Mouse (Mus musculus) testis, postnatal 10 days (tissue): Measurements from ENCODE around the gene Fam43b.

Experiments
- DNase-seq: peaks from one replicate; pipeline ENCODE4 v3.0.0; 2021; ENCODE audit warnings: low spot score

Gene Fam43b

DNA sequence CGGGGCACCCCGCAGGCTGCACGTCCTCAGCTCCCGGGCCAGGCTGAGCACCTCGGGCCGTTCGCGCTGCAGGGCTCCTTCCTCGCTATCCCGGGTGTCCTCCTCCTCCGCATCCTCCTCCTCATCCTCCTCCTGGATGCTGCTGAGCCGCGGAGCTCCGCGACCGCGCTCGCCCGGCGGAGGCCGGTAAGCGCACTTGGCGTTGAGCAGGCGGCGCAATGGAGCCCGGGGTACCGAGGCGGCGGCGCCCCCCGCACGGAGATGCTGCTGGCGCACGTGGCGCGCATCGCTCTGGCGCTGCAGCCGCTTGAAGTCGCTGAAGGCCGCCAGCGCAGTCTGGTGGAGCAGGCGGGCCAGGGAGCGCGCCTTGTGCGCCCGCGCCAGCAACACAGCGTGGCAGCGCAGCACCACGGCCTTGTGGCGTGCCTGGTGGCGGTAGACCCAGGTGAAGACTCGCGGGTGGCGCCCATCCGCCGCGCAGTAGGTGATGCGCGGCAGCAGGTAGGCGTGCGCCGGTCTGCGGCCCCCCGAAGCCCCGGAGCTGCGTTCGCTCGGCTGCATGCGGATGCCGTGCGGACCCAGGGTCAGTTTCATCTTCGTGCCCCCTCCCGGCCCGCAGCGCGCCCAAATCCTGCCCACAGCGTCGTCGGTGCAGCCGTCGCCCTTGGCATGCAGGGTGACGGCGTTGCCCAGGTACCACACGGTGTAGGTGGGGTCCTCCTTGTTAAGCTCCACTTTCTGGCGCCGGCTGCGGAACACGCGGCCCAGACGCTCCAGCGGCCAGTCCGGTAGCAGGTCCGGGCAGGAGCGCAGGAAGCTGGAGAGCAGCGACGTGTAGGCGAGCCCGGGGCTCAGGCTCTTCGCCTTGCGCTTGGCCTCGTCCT lies 999 bp downstream of the Fam43b start:
- DNase-seq: no peak

DNA sequence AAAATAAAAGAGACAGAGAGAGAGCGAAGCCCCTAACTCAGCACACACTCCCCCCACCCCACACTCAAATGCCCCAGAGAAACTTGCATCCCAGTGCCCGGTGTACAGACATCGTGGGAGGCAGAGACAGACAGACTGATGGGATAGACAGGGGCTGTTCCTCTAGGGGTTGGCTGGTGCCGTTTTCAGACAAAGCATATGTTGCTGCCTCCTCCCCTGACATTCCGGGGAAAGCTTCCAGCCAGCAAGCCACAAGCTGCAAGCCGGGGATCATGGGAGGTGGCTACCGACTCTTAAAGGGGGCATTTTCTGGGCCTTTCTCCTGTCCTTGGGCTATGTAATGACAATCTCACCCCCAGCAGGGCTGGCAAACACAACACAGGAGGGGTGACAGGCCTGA lies 2.6 kb downstream of the Fam43b start:
- DNase-seq: no peak

DNA sequence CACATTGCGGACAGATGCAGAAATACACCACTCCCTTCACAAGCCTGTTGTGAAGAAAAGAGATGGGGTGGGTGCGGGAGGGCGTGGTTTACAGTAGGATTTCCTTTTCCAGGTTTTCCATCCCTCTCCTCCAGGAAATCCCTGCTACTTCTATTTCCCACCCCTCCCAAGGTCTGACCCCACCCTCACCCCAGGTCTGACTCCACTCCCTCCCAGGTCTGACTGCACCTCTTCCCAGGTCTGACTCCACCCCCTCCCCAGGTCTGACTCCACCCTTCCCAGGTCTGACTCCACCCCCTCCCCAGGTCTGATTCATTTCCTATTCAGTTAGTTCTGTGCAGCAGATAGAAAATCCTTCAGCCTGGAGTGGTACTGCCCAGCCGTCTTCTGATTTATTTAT lies 12.5 kb downstream of the Fam43b start:
- DNase-seq: no peak

DNA sequence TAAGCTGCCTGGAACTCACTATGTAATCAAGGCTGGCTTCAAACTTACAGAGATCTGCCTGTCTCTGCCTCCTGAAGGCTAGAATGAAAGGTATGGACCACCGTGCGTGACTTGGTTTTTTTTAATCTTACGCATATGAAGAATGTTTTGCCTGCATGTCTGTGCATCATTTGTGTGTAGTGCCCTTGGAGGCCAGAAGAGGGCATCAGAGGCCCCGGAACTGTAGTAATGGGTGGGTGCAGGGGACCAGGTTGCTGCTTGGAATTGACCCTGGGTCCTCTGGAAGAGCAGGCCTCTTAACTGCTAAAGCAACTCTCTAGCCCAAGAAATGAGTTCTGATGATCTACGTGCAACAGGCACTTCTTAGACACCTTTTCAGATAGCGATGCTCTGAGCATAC lies 13.9 kb downstream of the Fam43b start:
- no peak for DNase-seq

DNA sequence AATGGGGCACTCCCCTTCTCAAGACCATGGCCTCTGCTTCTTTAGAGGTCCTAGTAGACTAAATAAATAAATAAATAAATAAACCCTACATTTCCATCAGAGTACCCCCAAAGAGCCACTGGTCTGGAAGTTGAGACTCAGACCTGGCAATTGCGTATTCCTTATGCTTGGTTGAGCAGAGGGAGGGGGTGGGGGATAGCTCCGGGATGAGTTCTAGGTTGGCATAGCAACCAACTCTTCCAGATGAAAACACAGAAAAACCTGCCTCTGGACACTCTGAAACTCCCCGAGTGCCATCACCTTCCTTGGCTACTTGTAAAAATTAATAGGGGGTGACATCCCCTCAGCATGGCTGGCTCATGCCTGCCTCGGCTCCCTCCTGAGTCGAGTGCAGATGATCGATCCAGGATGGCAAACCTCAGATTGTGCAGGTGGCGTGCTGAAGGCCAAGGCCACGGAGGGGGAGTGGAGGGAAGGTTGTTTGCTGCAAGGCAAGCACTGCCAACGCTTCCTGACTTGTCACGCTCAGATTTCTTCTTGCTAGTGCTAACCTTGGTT lies 16.1 kb downstream of the Fam43b start:
- DNase-seq: no peak

DNA sequence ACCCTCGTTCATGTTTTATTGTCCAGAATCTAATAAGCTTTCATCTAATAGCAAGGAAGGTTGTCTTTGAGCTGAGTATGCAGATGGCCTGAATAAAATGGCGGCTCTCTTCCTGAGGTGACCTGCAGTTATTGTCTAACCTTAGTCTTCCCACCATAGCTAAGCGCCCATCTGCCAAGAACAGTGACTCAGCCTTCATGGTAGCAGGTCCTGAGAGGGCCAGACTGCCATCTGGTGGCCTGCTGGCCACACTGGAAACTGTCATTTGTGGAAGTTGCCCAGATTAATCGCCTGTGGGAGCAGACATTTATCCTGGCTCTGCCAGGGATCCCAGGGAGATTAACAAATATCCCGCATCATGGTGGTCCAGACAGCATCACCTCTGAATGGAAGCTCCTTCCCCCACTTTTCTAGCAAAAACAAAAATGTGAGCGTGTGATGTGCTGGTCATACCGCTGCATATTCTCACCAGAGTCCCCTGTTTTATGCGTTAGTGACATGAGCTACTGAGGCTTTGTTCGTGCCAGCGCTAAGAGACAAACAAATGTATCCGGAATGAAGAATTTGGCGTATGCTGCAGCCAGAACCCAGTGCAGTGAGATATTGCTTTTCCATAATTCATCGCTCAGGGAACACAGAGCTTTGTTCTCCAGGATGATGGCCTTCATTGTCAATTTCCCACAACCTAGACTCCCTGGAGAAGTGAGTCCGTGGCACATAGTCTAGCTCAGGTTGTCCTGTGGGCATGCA lies 17.1 kb downstream of the Fam43b start:
- peak; percentile 78 for DNase-seq

DNA sequence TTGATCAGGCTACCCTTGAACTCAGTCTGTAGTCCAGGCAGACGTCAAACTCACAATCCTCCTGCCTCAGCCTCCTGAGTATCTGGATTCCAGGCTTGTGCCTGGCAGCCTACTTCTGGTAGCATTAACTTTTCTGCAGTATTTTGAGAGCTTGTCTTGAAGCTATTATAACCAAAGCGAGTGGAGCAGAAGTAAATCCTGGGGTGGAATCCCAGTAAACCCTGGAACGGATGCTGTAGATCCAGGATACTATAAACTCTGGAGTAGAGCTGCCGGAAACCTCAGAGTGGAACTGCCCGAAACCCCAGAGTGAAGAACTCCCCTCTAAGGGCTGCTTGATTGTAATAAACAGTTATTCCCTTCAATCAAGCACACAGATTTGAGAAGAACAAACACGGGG lies 18.8 kb downstream of the Fam43b start:
- DNase-seq: peak; percentile 64

DNA sequence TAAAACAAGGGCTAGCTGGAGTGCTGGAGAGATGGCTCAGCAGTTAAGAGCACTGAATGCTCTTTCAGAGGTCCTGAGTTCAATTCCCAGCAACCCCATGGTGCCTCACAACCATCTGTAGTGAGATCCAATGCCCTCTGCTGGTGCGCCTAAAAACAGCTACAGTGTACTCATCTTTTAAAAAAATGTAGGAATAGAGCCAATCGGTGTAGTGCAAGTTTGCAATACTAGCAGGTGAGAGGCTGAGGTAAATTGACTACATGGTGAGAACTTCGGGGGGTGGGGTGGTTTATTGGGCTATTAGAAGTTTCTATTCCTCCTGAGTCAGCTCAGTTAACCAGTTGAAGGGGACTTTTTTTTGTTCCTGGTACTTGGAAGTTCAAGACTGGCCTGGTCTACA lies 21.2 kb downstream of the Fam43b start:
- DNase-seq: no peak

DNA sequence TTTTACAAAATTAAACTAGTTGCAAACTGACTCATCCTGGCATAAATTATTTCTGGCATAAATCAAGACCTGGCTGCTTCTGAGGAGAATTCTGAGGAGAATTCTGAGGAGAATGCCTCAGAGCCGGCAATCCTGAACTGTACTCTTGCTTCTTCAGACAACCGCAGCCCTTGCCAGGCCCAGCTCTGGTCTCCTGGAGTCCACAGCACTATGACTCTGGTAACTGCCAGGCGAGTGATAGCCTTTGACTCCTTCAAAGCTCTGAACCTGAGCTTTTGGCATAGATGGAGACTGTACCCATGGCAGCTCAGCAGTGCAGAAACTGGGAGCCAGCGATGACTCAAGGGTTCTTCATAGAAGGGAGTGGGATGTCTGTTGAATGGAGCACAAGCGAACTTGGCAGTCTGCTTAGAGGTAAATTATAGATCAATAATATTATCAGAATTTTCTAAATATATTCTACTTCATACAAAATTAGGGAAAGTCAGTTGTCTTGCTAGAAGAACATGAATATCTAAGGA lies 25.3 kb downstream of the Fam43b start:
- DNase-seq: no peak

DNA sequence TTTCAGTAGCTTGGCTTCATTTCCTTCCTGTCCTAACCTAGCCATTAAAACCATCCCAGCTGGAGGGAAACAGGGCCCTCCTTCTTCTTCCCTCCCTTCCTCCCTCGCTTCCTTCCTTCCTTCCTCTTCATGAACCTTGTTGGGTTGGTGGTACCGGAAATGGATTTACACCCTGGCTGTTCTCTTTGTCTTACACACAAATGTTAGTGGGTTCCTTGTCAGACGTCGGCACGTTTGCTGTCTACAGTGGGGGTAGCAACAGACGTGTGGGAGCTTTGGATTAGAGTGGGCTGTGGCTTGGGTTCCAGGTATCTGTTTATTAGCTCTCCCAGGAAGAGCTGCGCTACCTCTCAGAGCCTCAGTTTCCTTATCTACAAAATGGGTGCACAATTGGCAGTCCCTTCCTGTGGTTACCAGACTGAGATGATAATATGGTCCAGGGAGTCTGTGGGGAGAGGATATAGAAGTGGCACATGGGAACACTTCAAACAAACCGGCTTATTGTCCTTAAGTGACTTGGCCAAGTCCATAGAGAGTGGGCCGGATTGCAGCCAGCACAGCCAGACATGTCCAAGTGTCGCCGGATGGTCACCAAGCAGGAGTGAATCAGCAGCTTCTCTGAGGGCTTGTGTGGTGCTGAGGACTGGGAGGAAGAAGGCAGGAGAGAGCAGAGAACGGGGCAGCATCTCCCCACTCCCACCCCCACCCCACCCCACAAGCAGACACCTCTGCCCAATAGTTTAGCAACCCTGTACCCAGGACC lies 27.6 kb downstream of the Fam43b start:
- no peak for DNase-seq

DNA sequence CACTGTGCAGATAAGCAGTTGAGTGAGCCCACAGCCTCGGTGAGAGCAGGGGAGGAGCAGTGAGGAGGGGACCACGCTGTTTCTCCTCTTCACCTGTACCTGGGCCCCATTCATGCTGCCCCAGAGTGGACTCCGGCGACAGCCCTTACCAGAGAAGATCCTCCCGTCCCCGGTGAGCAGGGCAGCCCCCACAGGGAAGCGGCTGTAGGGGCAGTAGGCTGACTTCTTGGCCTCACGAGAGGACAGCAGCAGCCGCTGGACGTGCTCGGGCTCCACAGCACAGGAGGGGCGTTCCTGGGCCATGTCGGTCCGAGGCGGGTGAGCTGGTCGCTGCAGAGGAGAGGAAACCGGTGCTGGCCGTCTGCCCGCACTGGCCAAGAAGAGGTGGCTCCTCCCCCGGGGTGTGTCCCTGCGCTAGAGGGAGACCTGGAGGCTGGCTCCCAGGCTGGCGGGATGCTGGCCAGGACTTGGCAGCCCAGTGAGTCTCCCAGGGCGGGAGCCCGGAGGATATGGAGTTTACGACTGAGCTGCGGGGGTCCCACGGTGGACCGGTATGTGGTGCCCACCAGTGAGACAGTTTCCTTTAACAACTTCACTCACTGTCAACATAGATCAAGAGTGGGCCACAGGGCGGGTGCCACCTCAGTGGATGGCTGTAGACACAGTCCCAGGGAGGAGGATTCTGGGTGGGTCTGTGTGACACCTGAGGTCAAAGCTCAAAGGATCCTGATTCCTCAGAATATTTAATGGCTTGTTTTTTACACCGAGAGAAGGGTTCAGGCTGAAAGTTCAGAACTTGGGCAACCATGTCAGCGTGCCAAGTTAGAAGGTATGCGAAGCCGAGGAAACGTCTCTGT lies 28.5 kb downstream of the Fam43b start, which contains the start of gene Cda:
Cda (minus strand) TSS at position 352 of the 857 bp plus-strand sequence.
- DNase-seq: peak; percentile 87

DNA sequence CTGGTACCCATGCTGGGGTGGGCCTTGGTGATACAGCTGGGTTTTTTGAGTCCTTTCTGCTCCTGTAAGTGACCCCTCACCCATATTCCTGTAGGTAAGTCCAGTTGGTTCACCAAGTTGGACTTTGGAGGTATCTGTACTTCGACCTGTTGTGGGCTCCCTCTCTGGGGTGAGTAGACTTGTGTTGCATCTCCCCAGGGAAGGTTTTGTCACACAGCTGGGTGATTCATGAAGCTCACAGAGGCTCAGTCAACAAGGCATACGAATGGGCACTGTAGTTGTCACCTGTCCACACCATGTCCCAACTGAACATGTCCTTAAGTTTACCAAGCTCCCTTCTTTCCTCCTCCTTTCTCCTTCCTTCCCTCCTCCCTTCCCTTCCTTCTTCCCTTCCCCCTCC lies 29.8 kb downstream of the Fam43b start:
- DNase-seq: no peak

DNA sequence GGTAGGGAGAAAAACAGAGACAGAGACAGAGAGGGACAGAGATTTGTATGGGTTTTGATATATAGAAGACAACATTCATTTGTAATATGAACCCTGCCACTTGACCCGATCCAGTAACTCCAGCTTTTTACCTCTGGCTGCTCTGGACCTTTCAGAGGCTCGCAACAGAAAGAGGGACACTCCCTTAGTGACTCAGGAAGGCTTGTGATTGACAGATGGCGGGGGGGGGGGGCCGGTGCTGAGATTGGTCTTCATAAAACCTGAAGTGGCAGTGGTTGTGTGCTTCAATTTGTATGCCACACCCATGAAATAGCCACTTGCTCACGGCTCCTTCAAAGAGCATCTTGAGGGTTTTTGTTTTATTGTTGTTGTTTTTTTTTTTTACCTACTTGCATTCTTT lies 32.8 kb downstream of the Fam43b start:
- no peak for DNase-seq

DNA sequence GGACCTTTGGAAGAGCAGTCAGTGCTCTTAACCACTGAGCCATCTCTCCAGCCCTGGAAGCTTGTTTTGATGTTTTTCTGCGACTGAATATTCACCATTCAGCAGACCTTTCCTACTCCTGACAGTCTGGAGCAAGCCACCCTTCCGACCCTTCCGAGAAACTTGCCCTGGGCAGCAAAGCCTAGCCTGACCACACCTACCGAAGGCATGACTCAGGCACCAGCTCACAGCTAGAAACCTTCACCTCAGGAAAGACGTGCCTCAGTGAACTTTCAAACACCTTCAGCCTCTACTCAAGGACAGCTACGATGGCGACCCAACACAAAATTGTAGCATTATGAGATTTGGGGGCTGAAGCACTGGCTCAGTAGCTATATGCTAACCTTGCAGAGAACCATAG lies 33.4 kb downstream of the Fam43b start:
- no peak for DNase-seq

DNA sequence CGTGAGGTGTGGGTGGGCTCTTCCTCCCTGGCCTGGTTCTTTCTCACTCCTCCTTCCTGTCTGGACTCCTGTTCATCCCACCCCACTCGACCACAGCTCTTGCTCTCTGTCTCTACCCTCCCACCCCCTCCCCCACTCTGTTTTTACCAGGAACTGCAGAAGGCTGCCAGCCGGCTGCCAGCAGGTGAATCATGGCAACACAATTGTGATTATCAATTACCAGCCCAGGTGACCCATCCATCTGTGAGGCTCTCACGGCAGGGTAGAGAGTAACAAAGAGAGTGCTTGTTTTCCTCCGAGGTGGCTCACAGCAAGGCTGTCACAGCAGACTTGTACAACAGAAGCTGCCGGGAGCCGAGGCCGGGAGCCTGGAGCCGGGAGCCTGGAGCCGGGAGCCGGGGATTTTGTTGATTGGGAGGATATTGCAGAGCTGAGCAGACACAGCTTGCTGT lies 34.9 kb downstream of the Fam43b start:
- no peak for DNase-seq

DNA sequence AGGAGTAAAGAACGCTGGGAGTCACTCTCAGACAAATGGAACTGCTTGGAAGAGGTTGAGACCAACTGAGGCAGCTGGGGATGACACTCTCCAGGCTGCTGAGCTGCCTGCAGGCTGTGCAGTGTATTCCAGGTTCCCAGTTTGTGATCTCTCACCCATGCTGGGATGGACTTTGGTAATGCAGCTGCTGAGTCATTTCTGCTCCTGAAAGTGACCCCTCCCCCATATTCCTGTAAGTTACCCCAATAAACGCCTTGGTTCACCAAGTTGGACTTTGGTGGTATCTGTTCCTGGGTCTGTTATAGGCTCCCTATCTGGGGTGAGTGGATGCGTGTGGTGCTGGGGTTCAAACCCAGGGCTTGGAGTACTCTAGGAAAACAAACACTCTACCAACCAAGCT lies 38.2 kb downstream of the Fam43b start:
- no peak for DNase-seq

DNA sequence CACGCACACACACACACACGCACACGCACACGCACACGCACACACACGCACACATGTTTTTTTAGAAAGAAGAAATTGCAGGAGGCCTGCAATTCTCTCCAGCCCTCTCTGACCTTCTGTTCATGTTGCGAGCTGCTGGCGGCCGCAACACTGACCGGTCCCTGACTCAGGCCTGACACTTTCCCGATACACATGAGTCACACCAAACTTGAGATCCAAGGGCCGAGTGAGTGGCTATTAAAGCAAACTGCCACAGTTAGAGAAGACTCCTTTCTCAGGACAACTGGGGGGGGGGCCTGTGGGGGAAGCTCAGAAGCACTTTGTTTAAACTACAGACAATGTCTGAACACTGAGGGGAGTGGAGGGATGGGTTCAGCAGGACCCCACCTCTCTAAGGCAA lies 39.8 kb downstream of the Fam43b start:
- DNase-seq: no peak

DNA sequence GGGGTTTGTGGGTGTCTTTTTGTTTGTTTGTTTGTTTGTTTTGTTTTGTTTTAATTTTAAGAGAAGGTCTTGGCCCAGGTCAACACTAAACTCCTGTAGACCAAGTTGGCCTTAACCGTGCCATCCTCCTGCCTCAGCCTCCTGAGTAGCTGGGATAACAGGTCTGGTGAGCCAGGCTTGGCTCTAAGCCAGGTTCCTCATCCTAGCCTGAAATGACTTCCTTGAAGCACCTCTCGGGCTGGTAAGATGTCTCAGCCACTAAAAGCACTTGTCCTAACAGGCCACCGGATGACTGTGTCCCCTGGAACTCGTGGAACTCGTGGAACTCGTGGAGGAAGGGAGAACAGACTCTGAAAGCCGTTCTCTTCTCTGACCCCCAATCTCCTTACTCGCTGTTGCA lies 40.2 kb downstream of the Fam43b start:
- no peak for DNase-seq

DNA sequence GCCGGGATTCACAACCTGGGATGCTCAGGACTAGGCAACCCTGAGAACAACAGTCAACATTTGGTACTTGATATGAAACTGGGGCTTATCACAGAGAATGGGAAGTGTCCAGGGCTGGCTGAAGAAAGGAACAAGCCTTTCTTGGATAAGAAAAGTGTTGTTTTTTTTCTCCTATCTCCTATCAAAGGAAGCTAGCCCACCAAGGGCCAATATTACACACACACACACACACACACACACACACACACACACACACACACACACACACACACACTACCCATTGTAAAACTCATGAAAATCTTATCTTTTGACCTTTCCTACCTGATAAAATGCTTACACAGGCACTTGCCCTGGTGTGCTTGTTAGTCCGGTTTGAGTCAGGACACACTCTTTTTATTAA lies 40.8 kb downstream of the Fam43b start:
- no peak for DNase-seq

DNA sequence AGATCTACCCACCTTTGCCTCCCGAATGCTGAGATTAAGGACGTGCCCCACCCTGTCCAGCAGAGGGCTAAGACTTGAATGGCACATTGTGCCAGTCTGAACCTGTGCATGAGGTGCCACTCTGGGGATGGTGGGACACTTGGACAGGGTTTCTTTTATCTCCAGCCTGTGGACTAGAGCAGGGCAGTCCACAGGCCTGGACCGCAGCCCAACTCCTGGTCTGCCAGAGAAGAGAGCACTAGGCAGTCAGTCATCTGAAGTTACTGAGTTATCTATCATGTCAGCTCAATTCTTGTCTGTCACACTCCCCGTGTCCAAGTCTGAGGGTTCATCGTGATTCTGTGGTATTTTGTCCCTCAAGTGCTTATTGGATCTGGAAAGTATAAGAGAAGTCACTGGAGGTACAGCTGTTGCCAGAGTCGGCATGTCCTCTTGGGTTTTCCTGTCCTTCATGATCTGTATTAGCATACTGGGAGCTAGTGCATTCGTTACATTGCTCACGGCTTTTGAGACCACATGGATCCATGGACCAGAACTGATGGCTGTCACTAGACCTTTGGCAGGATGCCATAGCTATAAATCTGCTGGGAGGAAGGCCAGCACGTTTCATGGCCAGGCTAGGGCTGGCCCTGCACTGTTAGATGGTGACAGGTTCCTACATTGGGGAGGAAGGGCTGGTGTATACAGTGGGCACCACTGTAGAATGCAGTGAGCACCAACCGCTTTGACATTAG lies 42.7 kb downstream of the Fam43b start:
- no peak for DNase-seq
